8 mouse cellular contexts compared by ENCODE assay signal in the genomic region with DNA sequence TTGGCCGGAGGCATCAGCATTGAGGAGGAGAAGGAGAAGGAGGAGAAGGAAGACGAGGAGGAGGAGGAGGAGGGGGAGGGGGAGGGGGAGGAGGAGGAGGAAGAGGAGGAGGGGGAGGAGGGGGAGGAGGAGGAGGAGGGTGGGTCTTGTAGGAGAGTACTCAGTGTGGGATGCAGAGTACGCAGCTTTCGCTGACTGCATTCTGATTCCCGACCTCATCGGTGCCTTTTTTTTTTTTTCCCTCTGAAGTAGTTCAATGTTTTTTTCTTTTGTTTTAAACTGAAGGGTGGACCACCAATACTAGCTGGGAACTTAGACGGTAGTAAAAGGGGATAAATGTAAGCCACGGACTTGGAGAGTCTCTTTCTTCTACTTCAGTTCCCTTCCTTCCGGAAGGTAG. TPM values are rescaled to one million over a fixed set of nuclear protein-coding genes. Genes with fewer than 3 reads are reported as not detected.
DNase-seq lines count a peak whose midpoint lies in the region; ATAC-seq lines count a peak whose summit lies in the region.

No protein-coding gene starts in this region.

- 0% methylated on average over 7 of the region's 9 CpGs for WGBS in kidney, embryonic 14.5 days
- WGBS in embryonic facial prominence, embryonic 11.5 days: under 1% methylated on average over 7 of the region's 9 CpGs
- 2% methylated on average over 7 of the region's 9 CpGs for WGBS in hindbrain, embryonic 15.5 days
- WGBS in midbrain, embryonic 14.5 days: 2% methylated on average over 8 of the region's 9 CpGs

- peak overlapping the region; percentile 84 for H3K9ac ChIP-seq in kidney, embryonic 14.5 days (ENCODE audit: low read depth, low read length)
- H3K9ac ChIP-seq in embryonic facial prominence, embryonic 11.5 days (replicated peaks; ENCODE audit: low read length): peak overlapping the region; percentile 95
- 0 out of 2 replicates have a peak overlapping the region, but pooled peaks have one; percentile 55 for H3K9ac ChIP-seq in hindbrain, embryonic 15.5 days
- H3K9ac ChIP-seq in midbrain, embryonic 14.5 days (replicated peaks; ENCODE audit: low read length): no peak overlapping the region

- no peak for ATAC-seq in kidney, embryonic 14.5 days (ENCODE audit: low FRiP score, low TSS enrichment)
- ATAC-seq in embryonic facial prominence, embryonic 11.5 days (replicated peaks; ENCODE audit: insufficient number of reproducible peaks, low FRiP score, low TSS enrichment, low read depth): no peak
- no peak for ATAC-seq in hindbrain, embryonic 15.5 days (ENCODE audit: low FRiP score, low read depth)
- ATAC-seq in midbrain, embryonic 14.5 days (ENCODE audit: low FRiP score, low TSS enrichment): no peak

- H3K27me3 ChIP-seq in kidney, embryonic 14.5 days (ENCODE audit: control insufficient read depth, insufficient read depth, low read length): peaks cover 32% of the 10 kb centered on the region
- peaks cover 6% of the 10 kb centered on the region; the same call in 1 of the 2 replicates for H3K27me3 ChIP-seq in embryonic facial prominence, embryonic 11.5 days (ENCODE audit: control insufficient read depth, insufficient read depth, low read length)
- peaks cover 22% of the 10 kb centered on the region for H3K27me3 ChIP-seq in hindbrain, embryonic 15.5 days
- peaks cover 60% of the 10 kb centered on the region for H3K27me3 ChIP-seq in midbrain, embryonic 14.5 days (ENCODE audit: control insufficient read depth, insufficient read depth, low read length)

- H3K36me3 ChIP-seq in kidney, embryonic 14.5 days (ENCODE audit: control insufficient read depth, insufficient read depth, low read length): 0 out of 2 replicates have a peak, but pooled peaks cover under 1% of the 10 kb centered on the region
- no peaks in the 10 kb centered on the region for H3K36me3 ChIP-seq in embryonic facial prominence, embryonic 11.5 days (replicated peaks; ENCODE audit: control insufficient read depth, insufficient read depth, low read depth, low read length)
- no peaks in the 10 kb centered on the region for H3K36me3 ChIP-seq in hindbrain, embryonic 15.5 days
- H3K36me3 ChIP-seq in midbrain, embryonic 14.5 days (ENCODE audit: control insufficient read depth, insufficient read depth, low read length): no peaks in the 10 kb centered on the region

- H3K27ac ChIP-seq in kidney, embryonic 14.5 days (ENCODE audit: low read depth, low read length): peak overlapping the region; percentile 77; the same call in 1 of the 2 replicates
- H3K27ac ChIP-seq in embryonic facial prominence, embryonic 11.5 days (replicated peaks; ENCODE audit: low read depth, low read length): peak overlapping the region; percentile 99
- no peak overlapping the region for H3K27ac ChIP-seq in hindbrain, embryonic 15.5 days (replicated peaks)
- H3K27ac ChIP-seq in midbrain, embryonic 14.5 days (replicated peaks; ENCODE audit: low read depth, low read length): no peak overlapping the region

- 0 out of 2 replicates have a peak, but pooled peaks cover 10% of the 10 kb centered on the region for H3K4me1 ChIP-seq in kidney, embryonic 14.5 days (ENCODE audit: control insufficient read depth, insufficient read depth, low read length)
- 0 out of 2 replicates have a peak, but pooled peaks cover 3% of the 10 kb centered on the region for H3K4me1 ChIP-seq in embryonic facial prominence, embryonic 11.5 days (ENCODE audit: control insufficient read depth, insufficient read depth, low read length)
- peaks cover 53% of the 10 kb centered on the region for H3K4me1 ChIP-seq in hindbrain, embryonic 15.5 days (replicated peaks)
- peaks cover 8% of the 10 kb centered on the region; the same call in 1 of the 2 replicates for H3K4me1 ChIP-seq in midbrain, embryonic 14.5 days (ENCODE audit: control insufficient read depth, insufficient read depth, low read length)

- DNase-seq in kidney, postnatal 36 days: no peak
- DNase-seq in embryonic facial prominence, embryonic 11.5 days (ENCODE audit: low spot score): peak; percentile 55
- DNase-seq in midbrain, embryonic 14.5 days: no peak
- DNase-seq in spleen, postnatal 14 days (ENCODE audit: low spot score in 2 of 2): no peak
- DNase-seq in right cerebral cortex, postnatal 36 days (ENCODE audit: low spot score in 2 of 2): no peak
- DNase-seq in left cerebral cortex, adult 11 months (ENCODE audit: low spot score): no peak

- H3K9me3 ChIP-seq in kidney, embryonic 14.5 days (ENCODE audit: control insufficient read depth, low read length): no peaks in the 10 kb centered on the region
- H3K9me3 ChIP-seq in embryonic facial prominence, embryonic 11.5 days (replicated peaks; ENCODE audit: control insufficient read depth, low read length): no peaks in the 10 kb centered on the region
- no peaks in the 10 kb centered on the region for H3K9me3 ChIP-seq in hindbrain, embryonic 15.5 days
- H3K9me3 ChIP-seq in midbrain, embryonic 14.5 days (ENCODE audit: control insufficient read depth, low read length): no peaks in the 10 kb centered on the region

- peak overlapping the region; percentile 59 for H3K4me3 ChIP-seq in kidney, embryonic 14.5 days (ENCODE audit: low read length)
- H3K4me3 ChIP-seq in embryonic facial prominence, embryonic 11.5 days (ENCODE audit: low read depth, low read length): peak overlapping the region; percentile 73
- peak overlapping the region; percentile 49 for H3K4me3 ChIP-seq in hindbrain, embryonic 15.5 days
- H3K4me3 ChIP-seq in midbrain, embryonic 14.5 days (replicated peaks; ENCODE audit: low read depth, low read length): peak overlapping the region; percentile 37

- peak overlapping the region; percentile 87 for H3K4me2 ChIP-seq in kidney, embryonic 14.5 days (replicated peaks; ENCODE audit: low read depth, low read length)
- H3K4me2 ChIP-seq in embryonic facial prominence, embryonic 11.5 days (ENCODE audit: low read depth, low read length): peak overlapping the region; percentile 83
- H3K4me2 ChIP-seq in hindbrain, embryonic 15.5 days: peak overlapping the region; percentile 95
- H3K4me2 ChIP-seq in midbrain, embryonic 14.5 days (ENCODE audit: low read length): peak overlapping the region; percentile 74; the same call in 1 of the 2 replicates

RNA-seq across cellular contexts. Expression of gene Pdgfra, which starts 3.2 kb away (rescaled TPM):
- 23.0 and 56.8 TPM in 2 replicates for polyA plus RNA-seq in kidney, embryonic 14.5 days (2014; fragmentation: Nextera tagmentation; extraction: Ambion mirVana)
- 87.2 and 88.6 TPM in 2 replicates for polyA plus RNA-seq in embryonic facial prominence, embryonic 11.5 days (2014; fragmentation: Nextera tagmentation; extraction: Ambion mirVana)
- 17.1 and 17.4 TPM in 2 replicates for polyA plus RNA-seq in hindbrain, embryonic 15.5 days (2015; fragmentation: Nextera tagmentation; extraction: Ambion mirVana)
- 3.6 and 9.4 TPM in 2 replicates for polyA plus RNA-seq in midbrain, embryonic 14.5 days (2014; fragmentation: Nextera tagmentation; extraction: Ambion mirVana)

Comparison
In these comparisons a context has a peak if more than half of its experiments do, and no peak if none do; other contexts are left out.
1. H3K27ac ChIP-seq: peak in kidney, embryonic 14.5 days (single experiment) and embryonic facial prominence, embryonic 11.5 days (single experiment); none in hindbrain, embryonic 15.5 days (single experiment) and midbrain, embryonic 14.5 days (single experiment).
2. Peak in every context shown above with its lines, with median percentiles within 50 percentile points of each other: H3K4me2 ChIP-seq and H3K4me3 ChIP-seq.